Mouse (Mus musculus) urinary bladder, postnatal 36 days (tissue): ENCODE results near the gene Stk24.

Source experiments
- DNase-seq, 2 experiments: peaks; one replicate each; pipeline ENCODE4 v3.0.0; 2022; ENCODE audit warnings: low spot score in 2 of 2, mixed read lengths in 1 of 2

Gene Stk24

GRCm38 (mm10) chr14:121263912-121264311, 115.9 kb downstream of the Stk24 start:
- DNase-seq = no peak

- no peak for DNase-seq
Observed at GRCm38 (mm10) chr14:121262606-121263005, 117.2 kb downstream of the Stk24 start.

GRCm38 (mm10) chr14:121261229-121261879, 118.5 kb downstream of the Stk24 start:
- DNase-seq = no peak

GRCm38 (mm10) chr14:121259789-121260188, 120.0 kb downstream of the Stk24 start:
- peak in 1 of 2 experiments; percentile 55 for DNase-seq

GRCm38 (mm10) chr14:121259332-121259731, 120.5 kb downstream of the Stk24 start:
- DNase-seq = no peak

- no peak for DNase-seq
Observed at GRCm38 (mm10) chr14:121256896-121257295, 122.9 kb downstream of the Stk24 start.

- no peak for DNase-seq
Observed at GRCm38 (mm10) chr14:121255469-121255868, 124.3 kb downstream of the Stk24 start.

GRCm38 (mm10) chr14:121254869-121255268, 124.9 kb downstream of the Stk24 start:
- DNase-seq = no peak

- no peak for DNase-seq
Observed at GRCm38 (mm10) chr14:121252542-121252941, 127.3 kb downstream of the Stk24 start.

- no peak for DNase-seq
Observed at GRCm38 (mm10) chr14:121251708-121252107, 128.1 kb downstream of the Stk24 start.

GRCm38 (mm10) chr14:121251099-121251498, 128.7 kb downstream of the Stk24 start:
- no peak for DNase-seq

GRCm38 (mm10) chr14:121248346-121248745, 131.5 kb downstream of the Stk24 start:
- DNase-seq = no peak

- no peak for DNase-seq
Observed at GRCm38 (mm10) chr14:121247287-121247686, 132.5 kb downstream of the Stk24 start.

- no peak for DNase-seq
Observed at GRCm38 (mm10) chr14:121246048-121246731, 133.6 kb downstream of the Stk24 start.

- DNase-seq = no peak
Observed at GRCm38 (mm10) chr14:121244104-121244503, 135.7 kb downstream of the Stk24 start.

GRCm38 (mm10) chr14:121239386-121239785, 140.4 kb downstream of the Stk24 start:
- peak in 1 of 2 experiments; percentile 11 for DNase-seq

- DNase-seq = no peak
Observed at GRCm38 (mm10) chr14:121238727-121239126, 141.1 kb downstream of the Stk24 start.

- DNase-seq = no peak
Observed at GRCm38 (mm10) chr14:121236736-121237135, 143.1 kb downstream of the Stk24 start.
